In genomic region chr2:122702181-122703036, GRCm38 (mm10) we compare ENCODE assay signal across 8 mouse cellular contexts. TPM values are rescaled to one million over a fixed set of nuclear protein-coding genes. Genes with fewer than 3 reads are reported as not detected.
A peak's percentile ranks its signal among the peaks of the same experiment; 100 is the strongest.
DNase-seq lines count a peak whose midpoint lies in the region; ATAC-seq and TF ChIP-seq lines count a peak whose summit lies in the region.

Gene Slc30a4, minus strand, starts transcription at chr2:122702663.

- H3K36me3 ChIP-seq in hindbrain, postnatal 0 days (ENCODE audit: insufficient read depth, low read length), result no peaks in the 10 kb centered on the region
- H3K36me3 ChIP-seq in megakaryocyte, embryonic 14.5 days (replicated peaks; ENCODE audit: low read length), result no peaks in the 10 kb centered on the region

- peak within 1 kb of the TSS; percentile 81 for H3K4me3 ChIP-seq in hindbrain, postnatal 0 days (ENCODE audit: low read length)
- peak within 1 kb of the TSS; percentile 92 for H3K4me3 ChIP-seq in megakaryocyte, embryonic 14.5 days (replicated peaks)

- DNase-seq in WW6 (ENCODE audit: low read depth, low spot score), result peak; percentile 36
- DNase-seq in cerebellum, postnatal 4 days (ENCODE audit: low spot score in 2 of 2), result peak; percentile 53 to 75
- peak; percentile 79 for DNase-seq in gastrocnemius, postnatal 10 days
- peak; percentile 94 for DNase-seq in hindbrain, postnatal 0 days (ENCODE audit: low spot score)
- DNase-seq in left cerebral cortex, postnatal 10 days (ENCODE audit: extremely low spot score in 1 of 2, low spot score in 2 of 2), result peak; percentile 35 to 91
- DNase-seq in right cerebral cortex, postnatal 10 days (ENCODE audit: low spot score in 2 of 2), result peak; percentile 74 to 83
- DNase-seq in urinary bladder, postnatal 25 days (ENCODE audit: low spot score), result peak; percentile 72

- peaks cover 16% of the 10 kb centered on the region for H3K4me1 ChIP-seq in hindbrain, postnatal 0 days (ENCODE audit: insufficient read depth, low read length)
- H3K4me1 ChIP-seq in megakaryocyte, embryonic 14.5 days, result peaks cover 9% of the 10 kb centered on the region

- peak within 1 kb of the TSS; percentile 95 for H3K4me2 ChIP-seq in hindbrain, postnatal 0 days (ENCODE audit: low read depth, low read length)

- H3K9ac ChIP-seq in hindbrain, postnatal 0 days (replicated peaks; ENCODE audit: low read length), result peak within 1 kb of the TSS; percentile 83

- under 1% methylated on average over 100 of the region's 111 CpGs for WGBS in hindbrain, postnatal 0 days

- TF ChIP-seq CTCF in hindbrain, postnatal 0 days (IDR thresholded peaks at IDR 0.05; ENCODE audit: low read depth), result no peak

- intact Hi-C loops in left cerebral cortex, postnatal 10 days (cut with DNase I), result loop anchor here (5.0 kb wide), 1 partner anchor 35 kb away; the partner anchor contains the start of gene Bloc1s6

- H3K27ac ChIP-seq in hindbrain, postnatal 0 days, result peak within 1 kb of the TSS; percentile 82

- peak; percentile 98 for ATAC-seq in hindbrain, postnatal 0 days

- no peaks in the 10 kb centered on the region for H3K27me3 ChIP-seq in hindbrain, postnatal 0 days (ENCODE audit: insufficient read depth, low read length)
- H3K27me3 ChIP-seq in megakaryocyte, embryonic 14.5 days (replicated peaks), result peaks cover 63% of the 10 kb centered on the region

- no peaks in the 10 kb centered on the region for H3K9me3 ChIP-seq in hindbrain, postnatal 0 days (ENCODE audit: low read length)
- H3K9me3 ChIP-seq in megakaryocyte, embryonic 14.5 days, result no peaks in the 10 kb centered on the region

RNA-seq across cellular contexts. Expression of gene Slc30a4, which starts in this region (rescaled TPM):
- 10 to 100 TPM; 17.9 to 19.1 TPM for total RNA-seq in gastrocnemius, postnatal 10 days (2021)
- total RNA-seq in hindbrain, postnatal 0 days (2014; rRNA removed), result 32.0 and 37.6 TPM in 2 replicates
- polyA plus RNA-seq in hindbrain, postnatal 0 days (2015; fragmentation: Nextera tagmentation; extraction: Ambion mirVana), result 6.3 and 6.6 TPM in 2 replicates
- 10 to 100 TPM; 37.6 to 38.7 TPM for total RNA-seq in left cerebral cortex, postnatal 10 days (2021)
- not detected in 2 replicates for polyA plus RNA-seq in megakaryocyte, embryonic 14.5 days (2012; ENCODE audit: insufficient read depth, low replicate concordance)

Comparison
In these comparisons a context has a peak if more than half of its experiments do, and no peak if none do; other contexts are left out.
1. Peak in every context shown above with its lines: DNase-seq, ATAC-seq, H3K4me3 ChIP-seq and H3K27ac ChIP-seq.
2. DNase-seq: peak in every context shown above with its lines; median percentile 94 in hindbrain, postnatal 0 days; 79 in gastrocnemius, postnatal 10 days; 78 in right cerebral cortex, postnatal 10 days; 72 in urinary bladder, postnatal 25 days; 64 in cerebellum, postnatal 4 days; 63 in left cerebral cortex, postnatal 10 days; 36 in WW6.